Mouse (Mus musculus) embryonic facial prominence, embryonic 12.5 days (tissue): ENCODE results near the gene Arid3a. TPM values are rescaled to one million over a fixed set of nuclear protein-coding genes. Genes with fewer than 3 reads are reported as not detected.

Experiments used
- ATAC-seq: fragments of 200-750 bp; cut with Nextera tagmentation; 2 replicates; pipeline ENCODE4 v1.8.0; 2017; ENCODE audit not compliant: insufficient number of reproducible peaks, insufficient read depth, low FRiP score, low TSS enrichment
- H3K27ac ChIP-seq: fragments of 300-500 bp; sonication (generic); 2 replicates; pipeline ENCODE4 v1.5.1; 2016; ENCODE audit warnings: mild to moderate bottlenecking
- H3K27me3 ChIP-seq: fragments of 300-500 bp; sonication (generic); 2 replicates; pipeline ENCODE4 v1.6.1; 2016; ENCODE audit warnings: mild to moderate bottlenecking, moderate library complexity
- H3K36me3 ChIP-seq: fragments of 300-500 bp; sonication (generic); 2 replicates; pipeline ENCODE4 v1.6.1; 2016; ENCODE audit warnings: mild to moderate bottlenecking
- H3K4me1 ChIP-seq: fragments of 300-500 bp; sonication (generic); 2 replicates; pipeline ENCODE4 v1.6.1; 2016
- H3K4me2 ChIP-seq: fragments of 300-500 bp; sonication (generic); replicated peaks from 2 replicates; pipeline ENCODE4 v1.6.1; 2016; ENCODE audit warnings: mild to moderate bottlenecking, moderate library complexity
- H3K4me3 ChIP-seq: fragments of 300-500 bp; sonication (generic); 2 replicates; pipeline ENCODE4 v1.5.1; 2016; ENCODE audit warnings: mild to moderate bottlenecking
- H3K9ac ChIP-seq: fragments of 300-500 bp; sonication (generic); 2 replicates; pipeline ENCODE4 v1.6.1; 2016; ENCODE audit warnings: mild to moderate bottlenecking, moderate library complexity
- H3K9me3 ChIP-seq: fragments of 300-500 bp; sonication (generic); 2 replicates; pipeline ENCODE4 v1.6.1; 2016; ENCODE audit warnings: mild to moderate bottlenecking, moderate library complexity
- WGBS: fragments of 180-500 bp; shearing (Covaris S2); methylation state at CpG from one replicate; pipeline ENCODE4 v1.1.7; 2016; 5-methylcytosine and 5-hydroxymethylcytosine counted together
- polyA plus RNA-seq: library from polyadenylated mRNA; unstranded; fragments of >200 nt; fragmentation: Nextera tagmentation; extraction: Ambion mirVana; gene quantifications from 2 replicates; pipeline ENCODE4 v1.2.1, GENCODE M21; 2016

Gene Arid3a
- polyA plus RNA-seq, 1 experiment from 2014 or later: 4.9 TPM

DNA sequence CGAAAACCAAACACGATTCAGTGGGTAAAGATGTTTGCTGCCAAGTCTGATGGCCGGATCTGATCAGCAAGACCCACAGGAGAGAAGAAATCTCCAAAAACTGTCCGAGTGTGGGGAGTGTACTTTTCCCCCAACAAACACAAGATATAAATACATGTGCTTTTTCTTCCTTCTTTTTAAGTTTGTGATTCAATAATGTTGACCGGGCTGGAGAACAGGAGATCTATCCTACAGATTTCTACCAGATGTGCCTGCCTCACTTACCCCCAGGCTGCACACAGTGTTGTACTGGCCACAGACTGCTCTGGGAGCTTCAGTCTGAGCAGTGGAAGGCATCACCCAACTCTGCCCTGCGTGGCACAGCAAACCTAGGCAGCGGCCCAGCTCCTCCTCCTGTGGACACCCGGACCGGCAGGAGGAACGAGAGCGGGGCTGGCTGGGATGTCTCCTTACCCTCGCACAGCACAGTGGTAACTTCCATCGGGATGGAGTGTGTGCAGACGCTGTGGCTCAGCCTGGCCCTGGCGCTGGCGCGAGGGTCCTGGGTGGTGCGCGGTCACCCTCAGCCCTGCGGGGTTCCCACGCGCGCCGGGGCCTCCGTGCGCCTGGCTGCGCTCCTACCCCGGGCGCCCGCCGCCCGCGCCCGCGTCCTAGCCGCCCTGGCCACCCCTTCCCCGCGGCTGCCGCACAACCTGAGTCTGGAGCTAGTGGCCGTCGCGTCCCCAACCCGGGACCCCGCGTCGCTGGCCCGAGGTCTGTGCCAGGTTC is 43.8 kb downstream of the Arid3a start, which contains the start of gene Grin3b:
Gene Grin3b (plus strand): TSS at position 301 of the 768 bp plus-strand sequence.
- H3K4me3 ChIP-seq: peak within 1 kb of the TSS; percentile 54
- no peak for ATAC-seq
- H3K36me3 ChIP-seq: peaks cover 46% of the 10 kb centered on the region
- H3K9me3 ChIP-seq: no peaks in the 10 kb centered on the region
- H3K27me3 ChIP-seq: peaks cover 19% of the 10 kb centered on the region; the same call in 1 of the 2 replicates
- peak within 1 kb of the TSS; percentile 69 for H3K9ac ChIP-seq
- peak within 1 kb of the TSS; percentile 87 for H3K4me2 ChIP-seq
- peak within 1 kb of the TSS; percentile 41; the same call in 1 of the 2 replicates for H3K27ac ChIP-seq
- WGBS: 6% methylated on average over 47 of the region's 47 CpGs
- H3K4me1 ChIP-seq: peaks cover 7% of the 10 kb centered on the region; the same call in 1 of the 2 replicates

DNA sequence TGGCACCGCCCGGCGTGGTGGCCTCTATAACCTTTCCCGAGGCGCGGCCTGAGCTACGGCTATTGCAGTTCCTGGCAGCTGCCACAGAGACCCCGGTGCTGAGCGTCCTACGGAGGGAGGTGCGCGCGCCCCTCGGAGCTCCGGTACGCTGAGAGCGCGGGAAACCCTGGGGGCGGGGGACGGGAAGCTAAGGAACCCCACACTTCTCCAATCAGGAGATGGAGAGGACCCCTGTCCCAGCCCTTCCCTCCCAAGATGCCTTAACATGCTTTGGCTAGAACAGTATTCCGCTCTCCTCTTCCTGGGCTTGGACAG is 44.3 kb downstream of the Arid3a start:
- WGBS: 3% methylated on average over 21 of the region's 21 CpGs
- H3K36me3 ChIP-seq: peaks cover 46% of the 10 kb centered on the region
- H3K9me3 ChIP-seq: no peaks in the 10 kb centered on the region
- H3K27ac ChIP-seq: peak overlapping the region; percentile 41; the same call in 1 of the 2 replicates
- no peak for ATAC-seq
- peaks cover 7% of the 10 kb centered on the region; the same call in 1 of the 2 replicates for H3K4me1 ChIP-seq
- peak overlapping the region; percentile 69 for H3K9ac ChIP-seq
- H3K27me3 ChIP-seq: peaks cover 19% of the 10 kb centered on the region; the same call in 1 of the 2 replicates
- H3K4me3 ChIP-seq: peak overlapping the region; percentile 54
- H3K4me2 ChIP-seq: peak overlapping the region; percentile 87

- Histone ChIP-seq H3K4me1 (peaks cover 7% of the 10 kb centered on the region; the same call in 1 of the 2 replicates), H3K4me3 (0 out of 2 replicates have a peak overlapping the region, but pooled peaks have one; percentile 5), H3K9ac (no peak overlapping the region), H3K36me3 (peaks cover 46% of the 10 kb centered on the region), H3K4me2 (no peak overlapping the region), H3K27ac (no peak overlapping the region), H3K9me3 (no peaks in the 10 kb centered on the region), H3K27me3 (peaks cover 16% of the 10 kb centered on the region; the same call in 1 of the 2 replicates)
- 64% methylated on average over 14 of the region's 14 CpGs for WGBS
- no peak for ATAC-seq
Observed at GRCm38 (mm10) chr10:79972831-79973230, 46.0 kb downstream of the Arid3a start.

DNA sequence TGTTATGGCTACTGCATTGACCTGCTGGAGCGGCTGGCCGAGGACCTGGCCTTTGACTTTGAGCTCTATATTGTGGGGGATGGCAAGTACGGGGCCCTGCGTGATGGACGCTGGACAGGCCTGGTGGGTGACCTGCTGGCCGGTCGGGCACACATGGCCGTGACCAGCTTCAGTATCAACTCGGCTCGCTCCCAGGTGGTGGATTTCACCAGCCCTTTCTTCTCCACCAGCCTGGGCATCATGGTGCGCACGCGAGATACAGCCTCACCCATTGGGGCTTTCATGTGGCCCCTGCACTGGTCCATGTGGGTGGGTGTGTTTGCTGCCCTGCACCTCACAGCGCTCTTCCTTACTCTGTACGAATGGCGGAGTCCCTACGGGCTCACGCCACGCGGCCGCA is 47.2 kb downstream of the Arid3a start:
- peaks cover 51% of the 10 kb centered on the region for H3K36me3 ChIP-seq
- 91% methylated on average over 21 of the region's 21 CpGs for WGBS
- peaks cover 7% of the 10 kb centered on the region; the same call in 1 of the 2 replicates for H3K4me1 ChIP-seq
- H3K4me3 ChIP-seq: no peak overlapping the region
- no peak for ATAC-seq
- H3K27ac ChIP-seq: no peak overlapping the region
- no peak overlapping the region for H3K4me2 ChIP-seq
- H3K9ac ChIP-seq: no peak overlapping the region
- no peaks in the 10 kb centered on the region for H3K9me3 ChIP-seq
- peaks cover 16% of the 10 kb centered on the region; the same call in 1 of the 2 replicates for H3K27me3 ChIP-seq

DNA sequence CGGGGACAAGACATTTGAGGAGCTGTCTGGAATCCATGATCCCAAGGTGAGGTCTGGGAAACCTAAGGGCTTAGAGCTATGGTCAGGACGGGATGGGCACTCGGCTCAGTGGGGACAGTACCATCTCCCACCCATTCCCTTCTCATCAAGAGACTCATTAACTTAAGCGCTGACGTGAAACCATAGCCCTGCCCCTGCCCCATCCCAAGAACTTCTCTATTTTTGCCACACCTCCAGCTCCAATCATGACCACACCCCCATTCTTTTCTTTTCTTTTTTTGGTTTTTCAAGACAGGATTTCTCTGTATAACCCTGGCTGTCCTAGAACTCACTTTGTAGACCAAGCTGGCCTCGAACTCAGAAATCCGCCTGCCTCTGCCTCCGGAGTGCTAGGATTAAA is 47.8 kb downstream of the Arid3a start:
- Histone ChIP-seq H3K9me3 (no peaks in the 10 kb centered on the region), H3K4me1 (peaks cover 7% of the 10 kb centered on the region; the same call in 1 of the 2 replicates), H3K9ac (no peak overlapping the region), H3K4me3 (no peak overlapping the region), H3K27ac (no peak overlapping the region), H3K36me3 (peaks cover 56% of the 10 kb centered on the region), H3K4me2 (no peak overlapping the region), H3K27me3 (peaks cover 16% of the 10 kb centered on the region; the same call in 1 of the 2 replicates)
- 84% methylated on average over 8 of the region's 8 CpGs for WGBS
- ATAC-seq: no peak

- peaks cover 63% of the 10 kb centered on the region for H3K36me3 ChIP-seq
- H3K4me3 ChIP-seq: no peak overlapping the region
- H3K27ac ChIP-seq: no peak overlapping the region
- H3K27me3 ChIP-seq: peaks cover 6% of the 10 kb centered on the region; the same call in 1 of the 2 replicates
- no peak overlapping the region for H3K9ac ChIP-seq
- no peak overlapping the region for H3K4me2 ChIP-seq
- ATAC-seq: no peak
- no peaks in the 10 kb centered on the region for H3K9me3 ChIP-seq
- peaks cover 2% of the 10 kb centered on the region; the same call in 1 of the 2 replicates for H3K4me1 ChIP-seq
- 90% methylated on average over 28 of the region's 28 CpGs for WGBS
Observed at GRCm38 (mm10) chr10:79976071-79976721, 49.4 kb downstream of the Arid3a start.

DNA sequence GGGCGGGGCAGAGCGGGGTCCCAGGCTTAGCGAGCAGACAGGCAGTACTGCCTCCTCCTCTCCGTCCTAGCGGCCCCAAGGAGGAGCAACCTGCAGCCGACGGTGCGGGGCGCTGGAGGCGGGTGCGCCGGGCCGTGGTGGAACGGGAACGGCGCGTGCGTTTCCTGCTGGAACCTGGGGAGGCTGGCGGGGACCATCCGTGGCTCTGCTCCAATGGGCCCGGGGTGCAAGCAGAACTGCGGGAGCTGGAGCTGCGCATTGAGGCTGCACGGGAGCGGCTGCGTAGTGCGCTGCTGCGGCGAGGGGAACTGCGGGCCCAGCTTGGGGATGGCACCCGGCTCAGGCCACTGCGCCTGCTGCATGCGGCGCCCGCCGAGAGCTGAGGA is 49.9 kb downstream of the Arid3a start:
- Histone ChIP-seq H3K27ac (no peak overlapping the region), H3K4me3 (no peak overlapping the region), H3K9me3 (no peaks in the 10 kb centered on the region), H3K9ac (no peak overlapping the region), H3K4me1 (no peaks in the 10 kb centered on the region), H3K36me3 (peaks cover 67% of the 10 kb centered on the region), H3K4me2 (no peak overlapping the region), H3K27me3 (peaks cover under 1% of the 10 kb centered on the region; the same call in 1 of the 2 replicates)
- 78% methylated on average over 31 of the region's 36 CpGs for WGBS
- no peak for ATAC-seq

- Histone ChIP-seq H3K4me3 (no peak overlapping the region), H3K4me1 (peaks cover 1% of the 10 kb centered on the region), H3K9me3 (no peaks in the 10 kb centered on the region), H3K36me3 (peaks cover 67% of the 10 kb centered on the region), H3K27me3 (no peaks in the 10 kb centered on the region), H3K4me2 (no peak overlapping the region), H3K9ac (no peak overlapping the region), H3K27ac (no peak overlapping the region)
- no peak for ATAC-seq
- 84% methylated on average over 28 of the region's 28 CpGs for WGBS
Observed at GRCm38 (mm10) chr10:79977324-79977723, 50.5 kb downstream of the Arid3a start.

DNA sequence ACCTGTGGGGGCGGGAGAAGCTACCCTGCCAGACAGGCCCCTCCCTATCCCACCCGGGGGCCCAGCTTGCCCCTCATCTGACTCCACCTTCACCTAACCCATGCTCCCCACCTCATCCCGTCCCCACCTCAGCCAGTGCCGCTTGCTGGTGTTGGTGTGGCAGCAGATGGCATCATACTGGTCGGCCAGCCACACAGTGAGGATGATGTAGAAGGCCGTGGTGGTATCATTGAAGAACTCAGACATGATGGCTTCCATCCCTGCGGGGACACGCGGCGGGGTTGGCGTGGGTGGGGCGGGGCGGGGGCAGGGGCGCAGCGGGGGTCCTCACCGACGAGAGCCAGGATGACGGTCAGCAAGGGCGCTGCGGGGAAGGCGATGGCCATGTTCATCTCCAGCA is 51.2 kb downstream of the Arid3a start:
- no peak overlapping the region for H3K9ac ChIP-seq
- 95% methylated on average over 20 of the region's 21 CpGs for WGBS
- no peaks in the 10 kb centered on the region for H3K9me3 ChIP-seq
- H3K36me3 ChIP-seq: peaks cover 67% of the 10 kb centered on the region
- no peaks in the 10 kb centered on the region for H3K27me3 ChIP-seq
- no peak overlapping the region for H3K4me2 ChIP-seq
- no peak overlapping the region for H3K4me3 ChIP-seq
- peaks cover 8% of the 10 kb centered on the region for H3K4me1 ChIP-seq
- no peak for ATAC-seq
- no peak overlapping the region for H3K27ac ChIP-seq

DNA sequence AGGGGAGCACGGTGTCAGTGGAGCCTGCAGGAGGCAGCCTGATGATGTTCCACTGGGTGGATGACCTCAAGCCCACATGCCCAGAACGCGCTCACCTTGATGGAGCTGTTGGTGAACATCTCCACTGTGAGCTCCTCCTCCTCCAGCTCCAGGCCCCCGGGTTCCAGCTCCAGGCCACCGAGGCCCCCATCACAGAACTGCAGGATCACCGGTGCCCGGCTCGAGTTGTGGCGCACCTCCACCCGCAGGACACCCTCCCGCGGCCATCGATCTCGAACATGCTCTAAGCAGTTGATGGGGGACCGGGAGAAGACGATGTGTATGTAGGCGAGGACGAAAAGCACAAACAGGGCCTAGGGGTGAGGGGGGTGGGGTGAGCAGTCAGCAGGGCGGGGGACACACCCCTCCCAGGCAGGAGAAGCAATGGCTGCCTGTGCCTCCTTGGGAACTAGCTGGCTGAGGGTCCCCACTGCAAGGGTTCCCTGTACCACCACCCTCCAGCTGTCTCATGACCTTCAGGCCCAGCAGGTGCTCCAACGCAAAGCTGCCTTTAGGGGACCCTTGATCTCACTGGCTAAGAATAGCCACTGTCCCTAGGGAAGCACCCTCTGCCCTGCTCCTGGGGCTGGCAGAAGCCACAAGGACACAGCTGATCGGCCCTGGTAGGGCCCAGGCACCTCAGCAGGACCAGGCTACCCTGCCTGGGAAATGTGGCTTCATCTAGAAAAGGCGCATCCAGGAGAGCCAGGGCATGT is 52.7 kb downstream of the Arid3a start:
- no peaks in the 10 kb centered on the region for H3K27me3 ChIP-seq
- H3K4me3 ChIP-seq: no peak overlapping the region
- 91% methylated on average over 22 of the region's 22 CpGs for WGBS
- no peaks in the 10 kb centered on the region for H3K9me3 ChIP-seq
- H3K27ac ChIP-seq: no peak overlapping the region
- no peak for ATAC-seq
- no peak overlapping the region for H3K4me2 ChIP-seq
- peaks cover 61% of the 10 kb centered on the region for H3K36me3 ChIP-seq
- H3K4me1 ChIP-seq: peaks cover 14% of the 10 kb centered on the region
- 0 out of 2 replicates have a peak overlapping the region, but pooled peaks have one; percentile 12 for H3K9ac ChIP-seq

DNA sequence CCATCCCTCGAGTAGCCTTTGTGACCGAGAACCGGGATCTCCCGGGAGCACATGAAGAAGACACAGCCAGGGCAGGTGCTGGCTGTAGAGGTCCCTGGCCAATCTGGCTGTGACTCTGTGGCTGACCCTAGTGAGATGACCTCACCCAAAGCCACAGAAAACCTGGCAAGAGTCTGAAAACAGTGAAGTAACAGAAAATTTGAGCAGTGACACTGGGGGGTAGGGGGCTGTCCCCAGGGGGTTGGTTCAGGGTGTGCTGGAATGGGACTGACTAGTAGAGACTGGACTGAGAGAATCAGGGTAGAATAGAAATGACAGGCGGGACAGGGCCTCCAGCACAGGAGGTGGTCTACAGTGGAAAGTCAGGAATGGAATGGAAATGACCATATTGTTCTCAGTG is 56.4 kb downstream of the Arid3a start:
- peaks cover 25% of the 10 kb centered on the region for H3K36me3 ChIP-seq
- H3K9ac ChIP-seq: peak overlapping the region; percentile 87
- ATAC-seq: no peak
- peak overlapping the region; percentile 76 for H3K4me3 ChIP-seq
- peaks cover 39% of the 10 kb centered on the region for H3K4me1 ChIP-seq
- peak overlapping the region; percentile 90 for H3K4me2 ChIP-seq
- no peaks in the 10 kb centered on the region for H3K9me3 ChIP-seq
- 74% methylated on average over 5 of the region's 5 CpGs for WGBS
- no peaks in the 10 kb centered on the region for H3K27me3 ChIP-seq
- peak overlapping the region; percentile 93; the same call in 1 of the 2 replicates for H3K27ac ChIP-seq
